Mouse (Mus musculus) liver, adult 2 months (tissue): ENCODE data around the gene Ttyh3. TPM values are rescaled to one million over a fixed set of nuclear protein-coding genes. Genes with fewer than 3 reads are reported as not detected.

Experiments used
- DNase-seq: peaks from one replicate; pipeline ENCODE4 v3.0.0-alpha.2; 2011; ENCODE audit warnings: low read depth, low spot score; ENCODE audit errors: extremely low read depth
- H3K27ac ChIP-seq: fragments of 200-500 bp; replicated peaks from 2 replicates; pipeline ENCODE4 v1.5.1; 2012; ENCODE audit warnings: low read depth, mild to moderate bottlenecking, control low read depth, inconsistent platforms, low read length; ENCODE audit not compliant: insufficient read depth
- H3K27me3 ChIP-seq: fragments of 200-500 bp; 2 replicates; pipeline ENCODE4 v1.6.1; 2012; ENCODE audit warnings: mild to moderate bottlenecking, moderate library complexity, low read length, inconsistent platforms; ENCODE audit not compliant: control insufficient read depth, insufficient read depth
- H3K36me3 ChIP-seq: fragments of 200-500 bp; 2 replicates; pipeline ENCODE4 v1.6.1; 2012; ENCODE audit warnings: low read length, inconsistent platforms; ENCODE audit not compliant: control insufficient read depth, insufficient read depth
- H3K4me1 ChIP-seq: fragments of 200-500 bp; 2 replicates; pipeline ENCODE4 v1.6.1; 2011; ENCODE audit warnings: low read length; ENCODE audit not compliant: control insufficient read depth, insufficient read depth
- H3K4me3 ChIP-seq: fragments of 200-500 bp; 2 replicates; pipeline ENCODE4 v1.5.1; 2011; ENCODE audit warnings: low read depth, mild to moderate bottlenecking, control low read depth, low read length, moderate library complexity; ENCODE audit not compliant: insufficient read depth
- H3K79me2 ChIP-seq: fragments of 200-500 bp; 2 replicates; pipeline ENCODE4 v1.6.1; 2012; ENCODE audit warnings: inconsistent platforms, mild to moderate bottlenecking, low read length, moderate library complexity; ENCODE audit not compliant: control insufficient read depth, insufficient read depth
- H3K9ac ChIP-seq: fragments of 200-500 bp; 2 replicates; pipeline ENCODE4 v1.6.1; 2012; ENCODE audit warnings: low read depth, mild to moderate bottlenecking, control low read depth, inconsistent platforms, low read length
- CTCF ChIP-seq: fragments of 200-500 bp; IDR thresholded peaks from 2 replicates; pipeline ENCODE4 v1.5.1; 2011; ENCODE audit warnings: low read depth, low read length, control low read depth
- POLR2A ChIP-seq: fragments of 200-500 bp; IDR thresholded peaks from 2 replicates; pipeline ENCODE4 v1.6.1; 2011; ENCODE audit warnings: low read length, control low read depth; ENCODE audit not compliant: insufficient read depth; ENCODE audit errors: extremely low read depth
- WGBS: fragments of 180-500 bp; shearing (Covaris S2); methylation state at CpG from one replicate; pipeline ENCODE4 v1.1.7; 2018; 5-methylcytosine and 5-hydroxymethylcytosine counted together
- polyA plus RNA-seq: library from polyadenylated mRNA; depleted of rRNA; stranded (reverse); fragments of >200 nt; gene quantifications from 2 replicates; pipeline ENCODE4 v1.2.3, GENCODE M21; 2012
- total RNA-seq: library from RNA; depleted of rRNA; stranded (reverse); fragments of >200 nt; gene quantifications from 2 replicates; pipeline ENCODE4 v1.2.3, GENCODE M21; 2014

Gene Ttyh3
- total and polyA plus RNA-seq, 2 experiments, result 1.9 to 8.6 TPM

DNA sequence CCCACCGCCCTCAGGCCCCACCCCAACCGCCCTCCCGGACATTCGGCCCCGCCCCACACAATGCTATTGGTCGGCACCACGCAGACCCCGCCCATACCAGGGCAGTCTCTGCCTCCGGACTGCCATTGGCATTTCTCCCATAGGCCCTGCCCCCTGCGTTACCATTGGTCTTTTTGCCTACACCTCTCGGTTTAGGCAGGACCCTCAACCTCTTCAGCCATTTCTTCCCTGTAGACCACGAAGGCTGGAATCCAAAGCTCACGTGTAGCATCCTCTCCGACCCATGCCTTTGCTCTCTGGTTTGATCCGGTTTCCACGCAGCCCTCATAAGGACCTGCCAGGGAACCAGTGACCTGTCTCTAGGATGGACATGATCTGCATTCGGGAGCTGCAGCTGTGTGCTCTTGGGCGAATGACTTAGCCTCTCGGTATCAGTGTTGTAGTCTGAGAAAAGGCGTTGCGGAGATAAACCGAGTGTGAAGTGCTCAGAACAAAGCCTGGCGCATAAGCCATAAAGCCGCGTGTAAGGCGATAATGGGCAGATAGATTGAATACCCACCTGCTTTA is 353 bp upstream of the Ttyh3 start:
- no peaks in the 10 kb centered on the region for H3K27me3 ChIP-seq
- H3K36me3 ChIP-seq, result no peaks in the 10 kb centered on the region
- no peak overlapping the region for H3K27ac ChIP-seq
- 11% methylated on average over 24 of the region's 26 CpGs for WGBS
- H3K4me3 ChIP-seq, result peak overlapping the region; percentile 2
- peak overlapping the region; percentile 2; the same call in 1 of the 2 replicates for H3K9ac ChIP-seq
- peak; percentile 76 for DNase-seq
- TF ChIP-seq POLR2A (no peak), CTCF (no peak)
- H3K4me1 ChIP-seq, result peaks cover 10% of the 10 kb centered on the region
- no peaks in the 10 kb centered on the region for H3K79me2 ChIP-seq

GRCm38 (mm10) chr5:140647821-140648518 is 861 bp downstream of the Ttyh3 start:
- Histone ChIP-seq H3K27ac (no peak overlapping the region), H3K9ac (peak overlapping the region; percentile 95), H3K4me3 (peak overlapping the region; percentile 81), H3K79me2 (no peaks in the 10 kb centered on the region), H3K27me3 (no peaks in the 10 kb centered on the region), H3K36me3 (no peaks in the 10 kb centered on the region), H3K4me1 (peaks cover 10% of the 10 kb centered on the region)
- WGBS, result 4% methylated on average over 13 of the region's 13 CpGs
- TF ChIP-seq POLR2A (no peak), CTCF (no peak)
- no peak for DNase-seq

GRCm38 (mm10) chr5:140647031-140647760 is 1.6 kb downstream of the Ttyh3 start:
- H3K27me3 ChIP-seq, result no peaks in the 10 kb centered on the region
- peaks cover 10% of the 10 kb centered on the region for H3K4me1 ChIP-seq
- H3K79me2 ChIP-seq, result no peaks in the 10 kb centered on the region
- TF ChIP-seq POLR2A, result no peak
- TF ChIP-seq CTCF, result no peak
- no peak overlapping the region for H3K4me3 ChIP-seq
- no peak for DNase-seq
- 0 out of 2 replicates have a peak overlapping the region, but pooled peaks have one; percentile 10 for H3K9ac ChIP-seq
- H3K27ac ChIP-seq, result no peak overlapping the region
- WGBS, result 87% methylated on average over 13 of the region's 13 CpGs
- no peaks in the 10 kb centered on the region for H3K36me3 ChIP-seq

DNA sequence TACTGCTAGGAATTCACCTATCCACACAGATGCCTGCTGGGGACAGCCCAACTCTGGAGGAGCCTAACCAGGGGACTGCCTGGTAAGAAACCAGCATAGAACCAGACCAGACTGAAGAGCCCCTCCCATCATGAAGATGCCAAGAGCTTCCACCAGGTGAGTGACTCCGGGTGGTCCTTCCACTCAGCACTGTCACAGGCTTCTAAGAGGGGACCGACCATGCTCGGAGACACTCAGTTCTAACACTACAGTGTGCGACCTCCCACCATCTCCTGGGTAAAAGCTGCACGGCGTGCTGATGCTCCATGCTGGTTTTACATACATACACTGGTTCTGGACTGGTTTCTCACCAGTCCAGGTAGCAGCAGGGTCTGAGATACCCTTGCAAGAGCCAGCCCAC is 2.7 kb downstream of the Ttyh3 start:
- H3K36me3 ChIP-seq, result no peaks in the 10 kb centered on the region
- H3K27ac ChIP-seq, result no peak overlapping the region
- H3K9ac ChIP-seq, result no peak overlapping the region
- no peaks in the 10 kb centered on the region for H3K79me2 ChIP-seq
- DNase-seq, result no peak
- H3K4me1 ChIP-seq, result peaks cover 10% of the 10 kb centered on the region
- H3K4me3 ChIP-seq, result no peak overlapping the region
- no peaks in the 10 kb centered on the region for H3K27me3 ChIP-seq
- 97% methylated on average over 6 of the region's 6 CpGs for WGBS
- TF ChIP-seq CTCF (no peak), POLR2A (no peak)

DNA sequence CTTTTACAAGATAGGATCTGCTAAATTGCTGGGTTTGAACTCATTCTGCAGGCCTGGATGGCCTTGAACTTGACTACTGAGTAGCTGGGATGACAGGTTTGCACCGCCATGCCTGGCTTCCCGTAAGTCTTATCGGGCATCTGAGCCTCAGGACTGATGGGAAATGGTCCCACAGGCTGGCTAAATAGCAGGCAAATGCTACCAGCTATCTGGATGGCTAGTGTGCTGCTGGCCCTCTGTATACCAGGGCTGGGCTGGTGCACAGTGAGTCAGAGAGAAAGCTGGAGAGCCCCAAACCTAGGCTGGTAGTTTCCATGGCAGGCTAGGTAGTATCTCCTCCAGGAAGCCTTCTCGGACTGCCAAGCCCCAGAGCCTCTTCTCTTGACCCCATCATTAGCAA is 3.4 kb downstream of the Ttyh3 start:
- no peak overlapping the region for H3K9ac ChIP-seq
- no peak for DNase-seq
- H3K4me1 ChIP-seq, result peaks cover 10% of the 10 kb centered on the region
- no peaks in the 10 kb centered on the region for H3K27me3 ChIP-seq
- H3K79me2 ChIP-seq, result no peaks in the 10 kb centered on the region
- 91% methylated on average over 4 of the region's 4 CpGs for WGBS
- H3K27ac ChIP-seq, result no peak overlapping the region
- TF ChIP-seq POLR2A, result no peak
- TF ChIP-seq CTCF, result no peak
- H3K4me3 ChIP-seq, result no peak overlapping the region
- H3K36me3 ChIP-seq, result no peaks in the 10 kb centered on the region
